Mouse (Mus musculus) G1E (cell line): Measurements from ENCODE around the gene Cpe. TPM values are rescaled to one million over a fixed set of nuclear protein-coding genes. Genes with fewer than 3 reads are reported as not detected.

Source experiments
- ATAC-seq: 2 replicates; pipeline ENCODE4 v1.8.0; 2016; ENCODE audit warnings: mild to moderate bottlenecking; ENCODE audit not compliant: insufficient number of reproducible peaks, poor library complexity, low FRiP score, severe bottlenecking; ENCODE audit errors: extremely low read depth
- DNase-seq: peaks from one replicate; pipeline ENCODE4 v3.0.0; 2012; ENCODE audit warnings: low spot score
- H3K27me3 ChIP-seq: 2 replicates; pipeline ENCODE4 v1.6.1; 2012; ENCODE audit warnings: mild to moderate bottlenecking, low read length, inconsistent platforms; ENCODE audit not compliant: insufficient read depth
- H3K36me3 ChIP-seq: replicated peaks from 2 replicates; pipeline ENCODE3; 2012; ENCODE audit warnings: mild to moderate bottlenecking, inconsistent platforms
- H3K4me1 ChIP-seq: 2 replicates; pipeline ENCODE4 v1.6.1; 2012; ENCODE audit warnings: low read depth, low read length, inconsistent platforms, mixed read lengths; ENCODE audit not compliant: insufficient read depth
- H3K4me3 ChIP-seq: 2 replicates; pipeline ENCODE4 v1.5.1; 2012; ENCODE audit warnings: low read depth, mild to moderate bottlenecking, inconsistent platforms, low read length, moderate library complexity, mixed read lengths
- H3K9me3 ChIP-seq: replicated peaks from 2 replicates; pipeline ENCODE4 v1.6.1; 2012; ENCODE audit warnings: inconsistent platforms
- CTCF ChIP-seq: IDR thresholded peaks from 2 replicates; pipeline ENCODE4 v1.5.1; 2012; ENCODE audit warnings: low read depth, low read length, inconsistent platforms, mixed read lengths
- GATA1 ChIP-seq: IDR thresholded peaks from 2 replicates; pipeline ENCODE4 v1.6.1; 2012; ENCODE audit warnings: borderline replicate concordance, low read length, inconsistent platforms, mixed read lengths
- GATA2 ChIP-seq: IDR thresholded peaks from 2 replicates; pipeline ENCODE4 v1.6.1; 2012; ENCODE audit warnings: low read depth, low read length, inconsistent platforms, borderline replicate concordance
- POLR2AphosphoS5 ChIP-seq: IDR thresholded peaks from 2 replicates; pipeline ENCODE4 v1.6.1; 2012; ENCODE audit warnings: low read depth, low read length, inconsistent platforms; ENCODE audit not compliant: insufficient replicate concordance
- TAL1 ChIP-seq: conservative IDR thresholded peaks from 2 replicates; pipeline ENCODE4 v1.6.1; 2012; ENCODE audit warnings: low read depth, low read length, inconsistent platforms, mixed read lengths
- polyA plus RNA-seq: library from polyadenylated mRNA; stranded (reverse); fragments of >175 nt; gene quantifications from 2 replicates; pipeline ENCODE4 v1.2.3, GENCODE M21; 2012
- total RNA-seq, 2 experiments: library from RNA; stranded (forward) in 1 of 2; stranded (reverse) in 1 of 2; fragments of 200-1000 nt in 1 of 2; fragments of >200 nt in 1 of 2; fragmentation: Nextera tagmentation in 1 of 2; gene quantifications; 2 replicates each; pipeline ENCODE4 v1.2.3; 2014 to 2017

Gene Cpe
- total and polyA plus RNA-seq, 3 experiments: 0.11 TPM; not detected in 2

GRCm38 (mm10) chr8:64664811-64665210 lies 28.0 kb downstream of the Cpe start:
- DNase-seq (no peak), ATAC-seq (no peak)
- Histone ChIP-seq H3K27me3 (no peaks in the 10 kb centered on the region), H3K4me3 (no peak overlapping the region), H3K36me3 (no peaks in the 10 kb centered on the region), H3K9me3 (no peaks in the 10 kb centered on the region), H3K4me1 (no peaks in the 10 kb centered on the region)
- TF ChIP-seq POLR2AphosphoS5: no peak
- TF ChIP-seq TAL1: no peak
- TF ChIP-seq GATA1: no peak
- TF ChIP-seq GATA2: no peak
- TF ChIP-seq CTCF: no peak

- TF ChIP-seq GATA1: no peak
- no peak for TF ChIP-seq TAL1
- TF ChIP-seq GATA2: no peak
- TF ChIP-seq CTCF: no peak
- no peak for TF ChIP-seq POLR2AphosphoS5
- no peak for ATAC-seq
- no peaks in the 10 kb centered on the region for H3K9me3 ChIP-seq
Measured at GRCm38 (mm10) chr8:64664350-64664749, 28.5 kb downstream of the Cpe start.

GRCm38 (mm10) chr8:64659097-64659496 lies 33.8 kb downstream of the Cpe start:
- no peak for DNase-seq
- ATAC-seq: no peak
- Histone ChIP-seq H3K36me3 (no peaks in the 10 kb centered on the region), H3K27me3 (peaks cover 2% of the 10 kb centered on the region; the same call in 1 of the 2 replicates), H3K9me3 (no peaks in the 10 kb centered on the region), H3K4me1 (no peaks in the 10 kb centered on the region), H3K4me3 (no peak overlapping the region)
- TF ChIP-seq GATA1 (no peak), CTCF (no peak), GATA2 (no peak), TAL1 (no peak), POLR2AphosphoS5 (no peak)

More at GRCm38 (mm10) chr8:64664350-64664749, 28.5 kb downstream of the Cpe start:
- H3K4me1 ChIP-seq: no peaks in the 10 kb centered on the region
- DNase-seq: no peak
- no peaks in the 10 kb centered on the region for H3K27me3 ChIP-seq
- no peaks in the 10 kb centered on the region for H3K36me3 ChIP-seq
- H3K4me3 ChIP-seq: no peak overlapping the region

- no peak overlapping the region for H3K4me3 ChIP-seq
- H3K36me3 ChIP-seq: no peaks in the 10 kb centered on the region
- no peaks in the 10 kb centered on the region for H3K9me3 ChIP-seq
- peaks cover 2% of the 10 kb centered on the region; the same call in 1 of the 2 replicates for H3K27me3 ChIP-seq
- no peaks in the 10 kb centered on the region for H3K4me1 ChIP-seq
- TF ChIP-seq POLR2AphosphoS5: no peak
- no peak for TF ChIP-seq GATA2
- no peak for TF ChIP-seq TAL1
- TF ChIP-seq CTCF: no peak
- no peak for TF ChIP-seq GATA1
- ATAC-seq (no peak), DNase-seq (no peak)
Measured at GRCm38 (mm10) chr8:64657980-64658401, 34.9 kb downstream of the Cpe start.

- Histone ChIP-seq H3K4me3 (no peak overlapping the region), H3K9me3 (no peaks in the 10 kb centered on the region), H3K27me3 (peaks cover 2% of the 10 kb centered on the region; the same call in 1 of the 2 replicates), H3K4me1 (no peaks in the 10 kb centered on the region), H3K36me3 (no peaks in the 10 kb centered on the region)
- no peak for TF ChIP-seq TAL1
- TF ChIP-seq CTCF: no peak
- no peak for TF ChIP-seq GATA1
- TF ChIP-seq GATA2: no peak
- TF ChIP-seq POLR2AphosphoS5: no peak
- no peak for ATAC-seq
- DNase-seq: no peak
Measured at GRCm38 (mm10) chr8:64657517-64657916, 35.3 kb downstream of the Cpe start.

- Histone ChIP-seq H3K27me3 (peaks cover 2% of the 10 kb centered on the region; the same call in 1 of the 2 replicates), H3K36me3 (no peaks in the 10 kb centered on the region), H3K4me3 (no peak overlapping the region), H3K9me3 (no peaks in the 10 kb centered on the region), H3K4me1 (no peaks in the 10 kb centered on the region)
- no peak for DNase-seq
- no peak for ATAC-seq
- TF ChIP-seq TAL1: no peak
- TF ChIP-seq GATA1: no peak
- TF ChIP-seq POLR2AphosphoS5: no peak
- no peak for TF ChIP-seq CTCF
Measured at GRCm38 (mm10) chr8:64655887-64656286, 37.0 kb downstream of the Cpe start.

GRCm38 (mm10) chr8:64655087-64655486 lies 37.8 kb downstream of the Cpe start:
- no peak for ATAC-seq
- no peaks in the 10 kb centered on the region for H3K9me3 ChIP-seq
- TF ChIP-seq GATA2: no peak
- TF ChIP-seq TAL1: no peak
- no peak for TF ChIP-seq POLR2AphosphoS5
- no peak for TF ChIP-seq CTCF
- TF ChIP-seq GATA1: no peak

More at GRCm38 (mm10) chr8:64655087-64655486, 37.8 kb downstream of the Cpe start:
- H3K27me3 ChIP-seq: peaks cover 2% of the 10 kb centered on the region; the same call in 1 of the 2 replicates
- no peak overlapping the region for H3K4me3 ChIP-seq
- no peaks in the 10 kb centered on the region for H3K36me3 ChIP-seq
- no peak for DNase-seq
- no peaks in the 10 kb centered on the region for H3K4me1 ChIP-seq
